Comparison of ENCODE assay signal across 12 mouse cellular contexts in the genomic region with DNA sequence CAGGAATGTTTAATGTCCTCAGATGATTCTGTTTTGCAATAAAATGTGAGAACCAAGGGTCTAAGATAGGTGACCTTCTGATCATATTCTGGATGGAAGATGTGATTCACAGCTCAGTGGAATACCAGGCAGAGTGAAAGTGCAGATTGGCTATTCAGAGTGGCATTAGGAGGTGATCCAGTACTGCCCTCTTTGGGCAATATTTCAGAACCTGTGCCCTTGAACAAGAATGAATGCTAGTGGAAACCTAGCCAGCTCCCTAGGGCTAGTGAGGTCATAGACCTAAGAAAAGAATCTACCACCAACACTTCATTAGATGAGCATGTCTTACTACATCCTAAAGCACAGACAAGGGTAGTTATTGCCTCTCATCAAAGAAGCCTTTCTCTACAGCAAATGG.
DNase-seq lines count a peak whose midpoint lies in the region; TF ChIP-seq lines count a peak whose summit lies in the region.
"Had no signal": no experiment of that assay in that cellular context is flagged by ENCODE, and none has a peak within 500 bp of the region (broad histone marks: within the 10 kb centered on the region; RNA-seq: fewer than 3 reads in every experiment).

No protein-coding gene starts in this region.

- H3K27ac ChIP-seq in gastrocnemius, adult 2 months = peak overlapping the region; percentile 77
- H3K27ac ChIP-seq: hindbrain, postnatal 0 days; midbrain, embryonic 12.5 days had no signal

- DNase-seq in gastrocnemius, adult 2 months = no peak
- DNase-seq in gastrocnemius, adult 8-10 months (ENCODE audit: low spot score in 2 of 2) = no peak
- DNase-seq in kidney, postnatal 36 days = peak; percentile 11 to 31
- no peak for DNase-seq in kidney, postnatal 4 days
- DNase-seq in NIH3T3 (ENCODE audit: low read depth) = peak; percentile 42
- DNase-seq in heart, postnatal 4 days = peak; percentile 36
- no peak for DNase-seq in spleen, adult 12 weeks (ENCODE audit: low spot score)
- no peak for DNase-seq in thymus, postnatal 0 days (ENCODE audit: low spot score)
- DNase-seq: cerebellum, adult 2 months; embryo, embryonic 11 days had no signal

- intact Hi-C loops in gastrocnemius, adult 2 months (cut with DNase I) = loop anchor here (10.0 kb wide), 1 partner anchor 375 kb away; a partner anchor contains a TSS

- no peak overlapping the region for H3K4me3 ChIP-seq in gastrocnemius, adult 2 months
- H3K4me3 ChIP-seq: midbrain, embryonic 12.5 days had no signal

- TF ChIP-seq CTCF in gastrocnemius, adult 2 months (IDR thresholded peaks at IDR 0.05) = peak; percentile 36; the same call in 1 of the 2 replicates

Comparison
In these comparisons a context has a peak if more than half of its experiments do, and no peak if none do; other contexts are left out.
1. DNase-seq: peak in kidney, postnatal 36 days (2 of 2), NIH3T3 (single experiment) and heart, postnatal 4 days (single experiment); none in gastrocnemius, adult 2 months (single experiment), gastrocnemius, adult 8-10 months (0 of 2), kidney, postnatal 4 days (0 of 2), spleen, adult 12 weeks (single experiment) and thymus, postnatal 0 days (single experiment).